Mouse (Mus musculus) midbrain, embryonic 13.5 days (tissue): ENCODE measurements at regions not wholly inside any gene's neighbourhood (a gene's known extent, or its start where the extent isn't known, plus 50 kb on each side); places are given as distances from the start of the nearest gene placed in this dataset.
"Not testable (repeated sequence)": the region's sequence is repeated elsewhere in the genome, so short reads cannot be mapped to it uniquely, and the experiment has no call there.

ENCODE experiments used
- ATAC-seq: fragments of 200-750 bp; cut with Nextera tagmentation; 2 replicates; pipeline ENCODE4 v1.8.0; 2017; ENCODE audit warnings: mild to moderate bottlenecking, moderate TSS enrichment, moderate library complexity
- H3K27ac ChIP-seq: fragments of 300-500 bp; sonication (generic); 2 replicates; pipeline ENCODE4 v1.5.1; 2015; ENCODE audit warnings: inconsistent platforms, mild to moderate bottlenecking, moderate library complexity
- H3K27me3 ChIP-seq: fragments of 300-500 bp; sonication (generic); 2 replicates; pipeline ENCODE4 v1.6.1; 2015; ENCODE audit warnings: mild to moderate bottlenecking, inconsistent platforms
- H3K36me3 ChIP-seq: fragments of 300-500 bp; sonication (generic); 2 replicates; pipeline ENCODE4 v1.6.1; 2015; ENCODE audit warnings: mild to moderate bottlenecking, inconsistent platforms
- H3K4me1 ChIP-seq: fragments of 300-500 bp; sonication (generic); replicated peaks from 2 replicates; pipeline ENCODE4 v1.6.1; 2015; ENCODE audit warnings: inconsistent platforms
- H3K4me2 ChIP-seq: fragments of 300-500 bp; sonication (generic); replicated peaks from 2 replicates; pipeline ENCODE4 v1.6.1; 2015; ENCODE audit warnings: moderate library complexity, mild to moderate bottlenecking, inconsistent platforms
- H3K4me3 ChIP-seq: fragments of 300-500 bp; sonication (generic); replicated peaks from 2 replicates; pipeline ENCODE4 v1.5.1; 2015; ENCODE audit warnings: mild to moderate bottlenecking, inconsistent platforms
- H3K9ac ChIP-seq: fragments of 300-500 bp; sonication (generic); replicated peaks from 2 replicates; pipeline ENCODE4 v1.6.1; 2015; ENCODE audit warnings: mild to moderate bottlenecking, inconsistent platforms
- H3K9me3 ChIP-seq: fragments of 300-500 bp; sonication (generic); 2 replicates; pipeline ENCODE4 v1.6.1; 2016; ENCODE audit warnings: mild to moderate bottlenecking, inconsistent platforms
- WGBS: fragments of 180-500 bp; shearing (Covaris S2); methylation state at CpG from one replicate; pipeline ENCODE4 v1.1.7; 2015; 5-methylcytosine and 5-hydroxymethylcytosine counted together

DNA sequence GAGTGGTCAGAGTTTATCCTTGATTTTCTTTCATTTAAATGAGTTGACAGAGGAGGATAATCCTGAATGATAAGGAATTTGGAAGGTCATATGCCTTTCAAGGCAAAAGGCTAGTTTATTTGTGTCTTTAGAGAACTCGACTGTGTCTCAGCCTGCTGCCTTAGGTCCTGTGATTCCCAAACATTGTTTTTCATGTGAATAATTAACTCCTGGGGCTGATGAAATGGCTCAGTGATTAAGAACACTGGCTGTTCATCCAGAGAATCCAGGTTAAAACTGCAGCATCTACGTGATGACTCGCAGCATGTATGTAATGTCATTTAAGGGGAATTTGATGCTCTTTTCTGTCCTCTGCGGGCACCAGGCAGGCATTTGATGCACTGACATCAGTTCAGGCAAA, 1004.2 kb downstream of the Adgrl3 start:
- Histone ChIP-seq H3K9me3 (no peaks in the 10 kb centered on the region), H3K4me1 (peaks cover 5% of the 10 kb centered on the region; the same call in 1 of the 2 replicates), H3K4me2 (no peak overlapping the region), H3K4me3 (no peak overlapping the region), H3K27ac (no peak overlapping the region), H3K27me3 (no peaks in the 10 kb centered on the region), H3K9ac (no peak overlapping the region), H3K36me3 (no peaks in the 10 kb centered on the region)
- no peak for ATAC-seq
- 6% methylated on average over 4 of the region's 4 CpGs for WGBS

DNA sequence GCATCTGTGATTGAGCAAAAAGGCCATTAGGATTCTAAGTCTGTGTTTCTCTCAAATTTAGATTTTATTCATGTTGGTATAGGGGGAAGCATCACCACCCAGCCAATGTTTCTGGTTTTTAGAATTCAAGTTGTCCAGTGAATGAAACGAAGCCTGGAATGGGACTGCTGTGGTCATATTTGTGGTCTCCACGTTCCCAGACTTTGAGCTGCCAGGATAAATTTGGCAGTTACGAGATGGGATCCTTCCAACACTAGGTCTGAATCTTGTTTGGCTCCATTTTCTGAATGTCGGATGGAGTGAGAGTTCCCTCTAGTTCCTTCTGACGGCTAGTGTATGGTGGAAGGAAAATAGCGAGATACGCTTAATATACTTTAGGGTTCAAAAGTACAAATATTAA, 1014.8 kb downstream of the Adgrl3 start:
- H3K4me1 ChIP-seq = no peaks in the 10 kb centered on the region
- no peaks in the 10 kb centered on the region for H3K9me3 ChIP-seq
- no peak for ATAC-seq
- no peaks in the 10 kb centered on the region for H3K36me3 ChIP-seq
- no peak overlapping the region for H3K4me3 ChIP-seq
- no peaks in the 10 kb centered on the region for H3K27me3 ChIP-seq
- H3K9ac ChIP-seq = no peak overlapping the region
- H3K27ac ChIP-seq = no peak overlapping the region
- 90% methylated on average over 7 of the region's 7 CpGs for WGBS
- H3K4me2 ChIP-seq = no peak overlapping the region

DNA sequence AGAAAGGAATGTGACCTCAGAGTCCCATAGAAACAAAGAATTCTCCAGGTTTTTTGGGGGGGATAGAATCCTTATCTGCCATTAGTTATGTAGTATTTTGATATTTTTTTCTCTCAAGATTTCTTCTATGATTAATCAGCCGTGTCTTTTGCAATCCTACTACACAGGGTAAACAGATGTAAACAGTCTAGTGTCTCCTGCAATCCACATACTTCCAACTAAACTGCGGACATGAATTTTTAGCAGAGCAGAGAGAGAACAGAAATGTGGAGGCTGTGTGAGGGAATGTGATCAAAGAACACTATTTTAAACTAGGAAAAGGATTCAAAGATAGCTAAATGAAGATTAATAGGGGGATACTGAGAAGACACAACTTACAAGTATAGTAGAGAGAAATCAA, 1026.2 kb downstream of the Adgrl3 start:
- Histone ChIP-seq H3K4me3 (no peak overlapping the region), H3K4me1 (no peaks in the 10 kb centered on the region), H3K27me3 (no peaks in the 10 kb centered on the region), H3K27ac (no peak overlapping the region), H3K9me3 (no peaks in the 10 kb centered on the region), H3K4me2 (no peak overlapping the region), H3K9ac (no peak overlapping the region), H3K36me3 (no peaks in the 10 kb centered on the region)
- ATAC-seq = no peak
- WGBS = 81% methylated on average over 2 of the region's 2 CpGs

DNA sequence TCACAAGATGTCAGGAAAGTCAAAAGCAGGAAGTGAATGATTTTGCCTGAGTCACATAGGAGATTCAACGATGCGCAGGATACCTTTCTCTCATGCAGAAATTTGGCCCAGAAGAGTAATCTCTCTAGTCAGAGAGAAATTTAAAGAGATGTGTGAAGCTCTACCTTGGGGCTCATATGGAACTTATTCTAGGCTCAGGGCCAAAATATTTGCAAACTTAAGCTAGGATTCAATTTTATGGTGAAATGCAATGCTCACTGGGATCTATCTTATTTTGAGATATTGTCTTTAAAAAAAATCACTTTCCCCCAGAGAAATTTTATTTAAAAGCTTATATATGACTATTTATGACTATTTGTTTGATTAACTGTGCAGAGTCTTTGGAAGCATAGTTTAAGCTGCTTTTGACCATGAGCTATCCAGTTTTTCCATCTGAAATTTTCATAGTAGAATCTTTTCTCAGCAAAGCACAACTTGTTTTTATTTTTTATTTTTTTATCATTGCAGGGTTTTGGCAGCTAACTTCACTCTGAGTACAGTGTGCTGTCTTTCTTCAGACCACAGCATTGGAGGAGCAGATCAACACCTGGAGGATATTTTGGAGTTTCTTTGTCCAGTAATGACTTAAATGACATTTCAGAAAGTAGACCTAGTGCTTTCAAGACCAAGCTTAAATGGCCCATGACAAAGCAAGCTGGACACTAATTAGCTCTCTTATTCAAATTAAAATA, 1039.3 kb downstream of the Adgrl3 start:
- H3K27ac ChIP-seq = no peak overlapping the region
- H3K4me2 ChIP-seq = no peak overlapping the region
- no peaks in the 10 kb centered on the region for H3K36me3 ChIP-seq
- 0 out of 2 replicates have a peak, but pooled peaks cover 4% of the 10 kb centered on the region for H3K9me3 ChIP-seq
- H3K4me3 ChIP-seq = no peak overlapping the region
- no peak overlapping the region for H3K9ac ChIP-seq
- ATAC-seq = no peak
- WGBS = 91% methylated on average over 2 of the region's 2 CpGs
- no peaks in the 10 kb centered on the region for H3K4me1 ChIP-seq
- H3K27me3 ChIP-seq = no peaks in the 10 kb centered on the region

DNA sequence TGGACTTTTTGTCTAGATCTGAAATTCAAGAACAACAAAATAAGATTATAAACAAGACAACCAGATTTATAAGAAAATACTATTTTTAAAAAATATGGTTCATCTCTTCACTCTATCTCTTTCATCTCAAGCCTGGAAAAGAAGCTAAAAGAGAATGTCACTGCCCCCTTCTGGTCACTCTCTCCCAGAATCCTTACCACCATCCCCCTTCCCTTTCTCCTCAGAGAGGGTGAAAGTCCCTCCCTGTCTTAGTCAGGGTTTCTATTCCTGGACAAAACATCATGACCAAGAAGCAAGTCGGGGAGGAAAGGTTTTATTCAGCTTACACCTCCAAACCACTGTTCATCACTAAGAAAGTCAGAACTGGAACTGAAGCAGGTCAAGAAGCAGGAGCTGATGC, 1040.7 kb downstream of the Adgrl3 start:
- Histone ChIP-seq H3K4me2 (no peak overlapping the region), H3K27me3 (no peaks in the 10 kb centered on the region), H3K36me3 (no peaks in the 10 kb centered on the region), H3K4me1 (no peaks in the 10 kb centered on the region), H3K27ac (no peak overlapping the region), H3K9me3 (0 out of 2 replicates have a peak, but pooled peaks cover 4% of the 10 kb centered on the region), H3K9ac (no peak overlapping the region), H3K4me3 (no peak overlapping the region)
- no peak for ATAC-seq
- WGBS = 69% methylated on average over 1 of the region's 1 CpGs

DNA sequence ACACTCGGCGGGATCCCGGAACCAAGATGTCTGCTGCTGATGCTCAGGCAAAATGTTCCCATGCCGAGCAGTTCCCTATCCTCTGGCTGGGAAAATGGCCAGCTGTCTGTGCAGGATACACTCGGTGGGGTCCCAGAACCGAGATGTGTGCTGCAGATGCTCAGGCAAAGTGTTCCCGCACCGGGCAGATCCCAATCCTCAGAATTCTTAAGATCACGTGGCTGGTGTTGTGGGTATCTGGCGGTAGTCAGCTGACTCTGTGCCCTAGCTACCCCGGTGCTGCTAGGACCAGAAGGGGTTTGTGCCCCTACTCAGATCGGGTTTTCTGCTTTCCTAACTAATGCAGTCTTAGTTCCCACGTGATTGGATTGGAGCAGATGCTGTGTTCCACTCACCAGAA, 1049.3 kb downstream of the Adgrl3 start:
- WGBS = 90% methylated on average over 13 of the region's 13 CpGs

DNA sequence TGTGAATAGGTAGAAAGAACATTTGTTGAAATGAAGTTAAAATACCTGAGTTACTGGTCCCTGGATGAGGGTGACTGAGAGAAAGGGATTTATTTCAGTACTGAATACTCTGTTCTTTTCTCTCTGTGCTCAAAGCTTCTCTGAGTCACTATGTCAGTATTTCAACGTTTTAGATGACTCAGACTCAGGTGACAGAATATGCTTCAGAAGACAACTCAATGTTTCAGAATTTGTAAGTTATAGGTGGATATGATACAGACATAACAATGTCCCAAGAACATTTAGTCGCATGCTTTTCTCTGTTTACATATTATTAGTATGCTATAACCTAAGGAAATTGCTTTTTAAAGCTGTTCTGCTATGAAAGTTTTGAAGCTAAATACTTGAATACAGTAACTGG, 1069.5 kb downstream of the Adgrl3 start:
- H3K9ac ChIP-seq = no peak overlapping the region
- H3K4me2 ChIP-seq = no peak overlapping the region
- H3K27ac ChIP-seq = no peak overlapping the region
- H3K27me3 ChIP-seq = no peaks in the 10 kb centered on the region
- H3K4me3 ChIP-seq = no peak overlapping the region
- H3K9me3 ChIP-seq = no peaks in the 10 kb centered on the region
- ATAC-seq = no peak
- no peaks in the 10 kb centered on the region for H3K36me3 ChIP-seq
- H3K4me1 ChIP-seq = no peaks in the 10 kb centered on the region
- WGBS = 75% methylated on average over 2 of the region's 2 CpGs

More for the DNA sequence above, 1049.3 kb downstream of the Adgrl3 start:
- H3K27me3 ChIP-seq, H3K4me1 ChIP-seq, H3K4me3 ChIP-seq, H3K27ac ChIP-seq, H3K9ac ChIP-seq, ATAC-seq, H3K36me3 ChIP-seq, H3K9me3 ChIP-seq, H3K4me2 ChIP-seq: not testable (repeated sequence)

DNA sequence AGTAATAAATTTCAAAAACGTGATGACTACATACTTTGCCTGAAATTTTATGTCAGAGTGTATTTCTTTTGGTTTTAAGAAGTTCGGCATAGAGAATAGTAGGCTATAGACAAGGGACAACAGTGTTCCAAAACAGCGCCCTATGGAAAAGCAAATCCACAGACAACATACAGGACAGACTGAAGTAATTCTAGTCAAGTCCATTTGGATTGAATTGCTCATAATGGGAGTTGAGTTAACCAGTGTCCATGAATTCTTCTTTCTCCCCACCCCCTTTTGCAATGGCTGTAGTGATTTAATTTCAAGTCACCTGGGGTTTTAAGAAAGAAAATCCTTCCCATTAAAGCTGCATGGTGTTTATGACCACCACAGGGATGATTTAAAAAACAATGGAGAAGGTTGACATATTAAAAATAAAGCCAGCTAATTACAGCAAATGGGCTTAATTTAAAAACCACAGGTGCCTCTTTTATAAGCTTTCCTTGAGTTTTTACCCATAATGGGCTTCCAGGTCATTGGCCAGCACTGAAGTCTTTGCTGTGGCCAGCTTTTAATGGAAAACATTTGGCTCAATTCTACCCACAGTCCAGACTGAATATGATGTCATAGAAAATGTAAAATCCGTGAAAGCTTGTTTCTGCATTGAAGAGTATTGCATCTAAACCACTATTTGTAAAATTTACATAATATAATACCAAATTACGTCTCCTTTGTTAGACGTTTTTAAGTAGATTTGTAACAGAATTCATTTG, 1083.3 kb downstream of the Adgrl3 start:
- 87% methylated on average over 6 of the region's 6 CpGs for WGBS

DNA sequence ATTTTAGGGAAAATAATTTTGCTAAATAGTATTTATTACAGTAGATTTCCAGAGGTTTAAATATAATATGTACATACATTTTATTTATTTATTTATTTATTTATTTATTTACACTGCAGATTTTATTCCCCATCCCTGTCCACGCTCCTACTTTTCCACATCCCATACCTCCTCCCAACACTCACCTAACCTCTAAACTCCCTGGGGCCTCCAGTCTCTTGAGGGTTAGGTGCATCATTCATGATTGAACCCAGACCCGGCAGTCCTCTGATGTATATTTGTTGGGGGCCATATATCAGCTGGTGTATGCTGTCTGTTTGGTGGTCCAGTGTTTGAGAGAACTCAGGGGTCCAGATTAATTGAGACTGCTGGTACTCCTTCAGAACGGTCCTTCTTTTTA, 1083.9 kb downstream of the Adgrl3 start:
- Histone ChIP-seq H3K27ac (no peak overlapping the region), H3K4me3 (no peak overlapping the region), H3K36me3 (no peaks in the 10 kb centered on the region), H3K27me3 (no peaks in the 10 kb centered on the region), H3K4me1 (no peaks in the 10 kb centered on the region), H3K9ac (no peak overlapping the region), H3K4me2 (no peak overlapping the region), H3K9me3 (no peaks in the 10 kb centered on the region)
- ATAC-seq = no peak
- 93% methylated on average over 3 of the region's 3 CpGs for WGBS

More for the DNA sequence above, 1083.3 kb downstream of the Adgrl3 start:
- no peak overlapping the region for H3K4me3 ChIP-seq
- no peak for ATAC-seq
- H3K27me3 ChIP-seq = no peaks in the 10 kb centered on the region
- no peak overlapping the region for H3K4me2 ChIP-seq
- H3K4me1 ChIP-seq = no peaks in the 10 kb centered on the region
- H3K9me3 ChIP-seq = no peaks in the 10 kb centered on the region
- no peak overlapping the region for H3K9ac ChIP-seq
- no peaks in the 10 kb centered on the region for H3K36me3 ChIP-seq
- H3K27ac ChIP-seq = no peak overlapping the region

DNA sequence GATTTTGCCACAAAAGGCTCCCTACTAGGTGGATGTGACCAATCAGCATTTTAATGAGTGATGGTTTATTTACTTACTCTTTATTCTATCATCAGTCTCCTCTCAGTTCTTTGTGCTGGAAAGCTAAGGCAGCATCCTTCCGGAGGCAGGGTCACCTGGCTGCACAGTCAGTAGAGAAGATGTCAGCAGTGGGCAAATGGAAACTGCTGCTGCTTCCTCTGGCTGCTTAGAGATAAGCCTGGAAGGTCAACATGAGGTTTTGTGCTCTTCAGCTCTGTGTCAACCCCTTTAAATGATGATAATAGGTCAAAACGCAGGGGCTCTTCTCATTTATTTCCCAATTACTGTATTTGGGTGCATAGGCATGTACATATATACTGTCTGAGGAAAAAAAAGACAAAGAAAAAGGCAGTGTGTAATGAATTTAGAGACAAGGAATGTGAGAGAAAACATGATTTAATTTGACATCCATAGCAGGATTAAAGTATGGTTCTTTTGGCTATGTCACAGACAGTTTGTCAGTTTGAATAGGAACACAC, 1106.1 kb downstream of the Adgrl3 start:
- Histone ChIP-seq H3K27ac (no peak overlapping the region), H3K4me2 (no peak overlapping the region), H3K4me3 (no peak overlapping the region), H3K36me3 (no peaks in the 10 kb centered on the region), H3K4me1 (0 out of 2 replicates have a peak, but pooled peaks cover 4% of the 10 kb centered on the region), H3K9ac (no peak overlapping the region), H3K9me3 (no peaks in the 10 kb centered on the region), H3K27me3 (no peaks in the 10 kb centered on the region)
- ATAC-seq = peak; percentile 63; the same call in 1 of the 2 replicates
- WGBS = 28% methylated on average over 2 of the region's 2 CpGs

DNA sequence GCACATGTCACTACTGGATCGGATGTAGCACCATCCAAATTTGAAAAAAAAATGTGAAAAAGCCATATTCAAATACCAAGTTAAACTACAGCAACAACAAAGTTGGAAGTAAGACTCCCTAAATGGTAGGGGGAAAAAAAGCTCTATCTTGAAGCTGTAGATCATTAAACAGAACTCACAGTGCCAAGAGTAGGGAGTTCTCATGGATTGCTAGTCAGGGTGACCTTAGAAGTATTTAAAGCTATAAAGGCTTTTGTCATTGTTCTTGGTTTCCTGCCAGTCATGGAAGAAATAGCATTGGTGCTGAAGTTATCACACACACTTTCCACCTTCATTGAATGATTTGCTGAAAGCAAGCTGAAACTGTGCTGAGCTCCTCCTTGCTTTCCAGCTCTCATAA, 1122.1 kb downstream of the Adgrl3 start:
- Histone ChIP-seq H3K9me3 (no peaks in the 10 kb centered on the region), H3K36me3 (no peaks in the 10 kb centered on the region), H3K4me1 (no peaks in the 10 kb centered on the region), H3K27me3 (no peaks in the 10 kb centered on the region), H3K4me2 (no peak overlapping the region), H3K4me3 (no peak overlapping the region), H3K27ac (no peak overlapping the region), H3K9ac (no peak overlapping the region)
- WGBS = 97% methylated on average over 1 of the region's 1 CpGs
- ATAC-seq = no peak
